In genomic region chr1:177338466-177339206, GRCm38 (mm10) we compare ENCODE assay signal across 8 mouse cellular contexts.
DNase-seq lines count a peak whose midpoint lies in the region; ATAC-seq and TF ChIP-seq lines count a peak whose summit lies in the region.

No protein-coding gene starts in this region.

- no peaks in the 10 kb centered on the region for H3K9me3 ChIP-seq in forebrain, postnatal 0 days (ENCODE audit: low read length)
- H3K9me3 ChIP-seq in hindbrain, embryonic 11.5 days (ENCODE audit: control insufficient read depth, low read length): no peaks in the 10 kb centered on the region

- no peaks in the 10 kb centered on the region for H3K27me3 ChIP-seq in forebrain, postnatal 0 days (ENCODE audit: insufficient read depth, low read length)
- no peaks in the 10 kb centered on the region for H3K27me3 ChIP-seq in hindbrain, embryonic 11.5 days (ENCODE audit: control insufficient read depth, insufficient read depth, low read length)

- peak overlapping the region; percentile 59 for H3K9ac ChIP-seq in forebrain, postnatal 0 days
- peak overlapping the region; percentile 50 for H3K9ac ChIP-seq in hindbrain, embryonic 11.5 days (ENCODE audit: low read depth, low read length)

- peak; percentile 96 for ATAC-seq in forebrain, postnatal 0 days
- peak; percentile 92 for ATAC-seq in hindbrain, embryonic 11.5 days (ENCODE audit: low FRiP score)

- H3K36me3 ChIP-seq in forebrain, postnatal 0 days (ENCODE audit: insufficient read depth): no peaks in the 10 kb centered on the region
- no peaks in the 10 kb centered on the region for H3K36me3 ChIP-seq in hindbrain, embryonic 11.5 days (ENCODE audit: control insufficient read depth, insufficient read depth, low read length)

- TF ChIP-seq CTCF in forebrain, postnatal 0 days (IDR thresholded peaks at IDR 0.05; ENCODE audit: low read depth): no peak; the same call in 1 of the 2 replicates

- peaks cover 7% of the 10 kb centered on the region; the same call in 1 of the 2 replicates for H3K4me1 ChIP-seq in forebrain, postnatal 0 days (ENCODE audit: insufficient read depth)
- peaks cover 6% of the 10 kb centered on the region; the same call in 1 of the 2 replicates for H3K4me1 ChIP-seq in hindbrain, embryonic 11.5 days (replicated peaks; ENCODE audit: control insufficient read depth, insufficient read depth, low read length)

- DNase-seq in MN1 (ENCODE audit: low spot score): peak; percentile 65
- DNase-seq in cerebellum, adult 11-12 months: peak; percentile 49
- peak; percentile 79 for DNase-seq in forebrain, postnatal 0 days
- DNase-seq in hindbrain, embryonic 11.5 days (ENCODE audit: low spot score): peak; percentile 79
- DNase-seq in layer of hippocampus, postnatal 25 days (ENCODE audit: extremely low spot score in 1 of 2, low spot score in 1 of 2): peak; percentile 51 to 62
- DNase-seq in lung, postnatal 10 days: peak; percentile 53
- peak; percentile 62 for DNase-seq in ovary, postnatal 36 days (ENCODE audit: low spot score)
- peak; percentile 34 for DNase-seq in urinary bladder, adult 2 months (ENCODE audit: low spot score)

- WGBS in forebrain, postnatal 0 days: 3% methylated on average over 32 of the region's 32 CpGs
- 4% methylated on average over 32 of the region's 32 CpGs for WGBS in hindbrain, embryonic 11.5 days

- peak overlapping the region; percentile 67 for H3K4me2 ChIP-seq in forebrain, postnatal 0 days (ENCODE audit: low read depth)
- H3K4me2 ChIP-seq in hindbrain, embryonic 11.5 days (replicated peaks; ENCODE audit: low read depth, low read length): peak overlapping the region; percentile 64

- H3K27ac ChIP-seq in forebrain, postnatal 0 days (ENCODE audit: low read depth, low read length): peak overlapping the region; percentile 66
- peak overlapping the region; percentile 78 for H3K27ac ChIP-seq in hindbrain, embryonic 11.5 days (ENCODE audit: low read depth, low read length)

- H3K4me3 ChIP-seq in forebrain, postnatal 0 days (ENCODE audit: low read depth, low read length): peak overlapping the region; percentile 38
- peak overlapping the region; percentile 28 for H3K4me3 ChIP-seq in hindbrain, embryonic 11.5 days (ENCODE audit: low read depth, low read length)

Comparison
In these comparisons a context has a peak if more than half of its experiments do, and no peak if none do; other contexts are left out.
1. Peak in every context shown above with its lines: DNase-seq, ATAC-seq, H3K4me3 ChIP-seq and H3K27ac ChIP-seq.